Mouse (Mus musculus) hindbrain, embryonic 11.5 days (tissue): ENCODE measurements around the gene Gm28539. TPM values are rescaled to one million over a fixed set of nuclear protein-coding genes. Genes with fewer than 3 reads are reported as not detected.

ENCODE experiments used
- ATAC-seq: fragments of 200-750 bp; cut with Nextera tagmentation; 2 replicates; pipeline ENCODE4 v1.8.0; 2017; ENCODE audit warnings: mild to moderate bottlenecking, moderate TSS enrichment, moderate library complexity; ENCODE audit not compliant: low FRiP score
- DNase-seq: peaks from one replicate; pipeline ENCODE4 v3.0.0-alpha.2; 2015; ENCODE audit warnings: low spot score
- H3K27ac ChIP-seq: fragments of 300-500 bp; sonication (generic); 2 replicates; pipeline ENCODE4 v1.5.1; 2014; ENCODE audit warnings: mild to moderate bottlenecking, low read depth, low read length
- H3K27me3 ChIP-seq: fragments of 300-500 bp; sonication (generic); 2 replicates; pipeline ENCODE4 v1.6.1; 2014; ENCODE audit warnings: mild to moderate bottlenecking, low read length, moderate library complexity, mixed read lengths; ENCODE audit not compliant: control insufficient read depth, insufficient read depth
- H3K36me3 ChIP-seq: fragments of 300-500 bp; sonication (generic); 2 replicates; pipeline ENCODE4 v1.6.1; 2014; ENCODE audit warnings: mild to moderate bottlenecking, low read length, moderate library complexity, mixed read lengths; ENCODE audit not compliant: control insufficient read depth, insufficient read depth
- H3K4me1 ChIP-seq: fragments of 300-500 bp; sonication (generic); replicated peaks from 2 replicates; pipeline ENCODE4 v1.6.1; 2014; ENCODE audit warnings: low read length, mixed read lengths; ENCODE audit not compliant: control insufficient read depth, insufficient read depth
- H3K4me2 ChIP-seq: fragments of 300-500 bp; sonication (generic); replicated peaks from 2 replicates; pipeline ENCODE4 v1.6.1; 2014; ENCODE audit warnings: mild to moderate bottlenecking, low read depth, low read length
- H3K4me3 ChIP-seq: fragments of 300-500 bp; sonication (generic); 2 replicates; pipeline ENCODE4 v1.5.1; 2014; ENCODE audit warnings: low read depth, low read length
- H3K9ac ChIP-seq: fragments of 300-500 bp; sonication (generic); 2 replicates; pipeline ENCODE4 v1.6.1; 2014; ENCODE audit warnings: low read depth, low read length
- H3K9me3 ChIP-seq: fragments of 300-500 bp; sonication (generic); 2 replicates; pipeline ENCODE4 v1.6.1; 2016; ENCODE audit warnings: low read length; ENCODE audit not compliant: control insufficient read depth
- WGBS: fragments of 180-500 bp; shearing (Covaris S2); extraction: QIAGEN DNeasy Blood & Tissue Kit; methylation state at CpG from one replicate; pipeline ENCODE4 v1.1.7; 2014; 5-methylcytosine and 5-hydroxymethylcytosine counted together
- polyA plus RNA-seq: library from polyadenylated mRNA; unstranded; fragments of >200 nt; fragmentation: Nextera tagmentation; extraction: Ambion mirVana; gene quantifications from 2 replicates; pipeline ENCODE4 v1.2.1, GENCODE M21; 2014

Gm28539 gene
- polyA plus RNA-seq, 1 experiment from 2014 or later = not detected

GRCm38 (mm10) chr16:18916064-18916463 is 79.7 kb downstream of the Gm28539 start:
- WGBS = over 99% methylated on average over 4 of the region's 4 CpGs
- H3K27me3 ChIP-seq = no peaks in the 10 kb centered on the region
- H3K4me1 ChIP-seq = no peaks in the 10 kb centered on the region
- peaks cover 8% of the 10 kb centered on the region for H3K36me3 ChIP-seq
- H3K4me2 ChIP-seq = no peak overlapping the region
- ATAC-seq = no peak
- DNase-seq = no peak
- H3K9me3 ChIP-seq = no peaks in the 10 kb centered on the region
- no peak overlapping the region for H3K27ac ChIP-seq
- no peak overlapping the region for H3K9ac ChIP-seq
- no peak overlapping the region for H3K4me3 ChIP-seq

- Histone ChIP-seq H3K4me1 (no peaks in the 10 kb centered on the region), H3K4me2 (no peak overlapping the region), H3K27ac (no peak overlapping the region), H3K9ac (no peak overlapping the region), H3K9me3 (no peaks in the 10 kb centered on the region), H3K36me3 (peaks cover 20% of the 10 kb centered on the region), H3K4me3 (no peak overlapping the region), H3K27me3 (no peaks in the 10 kb centered on the region)
- ATAC-seq = no peak
- DNase-seq = no peak
- WGBS = 92% methylated on average over 2 of the region's 2 CpGs
These were observed 85.4 kb downstream of the Gm28539 start for GRCm38 (mm10) chr16:18921771-18922170.

DNA sequence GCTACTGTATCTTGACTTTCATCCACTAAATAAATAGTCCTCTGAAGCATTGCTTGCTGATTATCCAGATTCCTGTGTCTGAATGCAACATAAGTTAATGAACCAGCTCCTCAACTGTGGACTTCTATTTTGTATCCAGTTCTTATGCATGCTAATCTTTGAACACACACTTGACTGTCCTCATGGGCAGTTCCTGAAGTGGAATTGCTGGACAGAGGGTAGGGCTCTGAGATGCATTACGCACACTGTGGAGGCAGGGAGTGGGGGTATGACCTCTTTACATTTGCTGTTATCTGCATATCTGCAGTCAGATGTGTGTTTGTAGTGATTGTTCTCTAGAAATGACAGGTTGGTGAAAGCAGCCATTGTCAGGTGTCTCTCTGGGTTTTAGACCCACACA is 91.6 kb downstream of the Gm28539 start:
- Histone ChIP-seq H3K4me3 (no peak overlapping the region), H3K4me2 (no peak overlapping the region), H3K9ac (no peak overlapping the region), H3K27me3 (no peaks in the 10 kb centered on the region), H3K36me3 (peaks cover 8% of the 10 kb centered on the region; the same call in 1 of the 2 replicates), H3K9me3 (no peaks in the 10 kb centered on the region), H3K4me1 (no peaks in the 10 kb centered on the region), H3K27ac (no peak overlapping the region)
- WGBS = 94% methylated on average over 1 of the region's 1 CpGs
- ATAC-seq (no peak), DNase-seq (no peak)

GRCm38 (mm10) chr16:18938321-18939082 is 102.1 kb downstream of the Gm28539 start:
- Histone ChIP-seq H3K27ac (no peak overlapping the region), H3K27me3 (no peaks in the 10 kb centered on the region), H3K4me2 (no peak overlapping the region), H3K9ac (no peak overlapping the region), H3K4me1 (no peaks in the 10 kb centered on the region), H3K36me3 (peaks cover 5% of the 10 kb centered on the region; the same call in 1 of the 2 replicates), H3K4me3 (no peak overlapping the region), H3K9me3 (no peaks in the 10 kb centered on the region)
- WGBS = 88% methylated on average over 5 of the region's 5 CpGs
- ATAC-seq (no peak), DNase-seq (no peak)

- no peak for DNase-seq
- H3K4me2 ChIP-seq = no peak overlapping the region
- H3K9ac ChIP-seq = no peak overlapping the region
- ATAC-seq = no peak
- no peaks in the 10 kb centered on the region for H3K4me1 ChIP-seq
- 92% methylated on average over 6 of the region's 6 CpGs for WGBS
- no peaks in the 10 kb centered on the region for H3K27me3 ChIP-seq
- H3K9me3 ChIP-seq = no peaks in the 10 kb centered on the region
- H3K27ac ChIP-seq = no peak overlapping the region
- H3K36me3 ChIP-seq = peaks cover 11% of the 10 kb centered on the region; the same call in 1 of the 2 replicates
- no peak overlapping the region for H3K4me3 ChIP-seq
These were observed 107.5 kb downstream of the Gm28539 start for GRCm38 (mm10) chr16:18943906-18944305.

- no peaks in the 10 kb centered on the region for H3K4me1 ChIP-seq
- DNase-seq = no peak
- no peaks in the 10 kb centered on the region for H3K27me3 ChIP-seq
- H3K4me3 ChIP-seq = no peak overlapping the region
- peaks cover 11% of the 10 kb centered on the region for H3K36me3 ChIP-seq
- H3K9ac ChIP-seq = no peak overlapping the region
- WGBS = 94% methylated on average over 9 of the region's 9 CpGs
- no peak overlapping the region for H3K27ac ChIP-seq
- no peaks in the 10 kb centered on the region for H3K9me3 ChIP-seq
- ATAC-seq = no peak
- no peak overlapping the region for H3K4me2 ChIP-seq
These were observed 112.6 kb downstream of the Gm28539 start for GRCm38 (mm10) chr16:18948941-18949340.

DNA sequence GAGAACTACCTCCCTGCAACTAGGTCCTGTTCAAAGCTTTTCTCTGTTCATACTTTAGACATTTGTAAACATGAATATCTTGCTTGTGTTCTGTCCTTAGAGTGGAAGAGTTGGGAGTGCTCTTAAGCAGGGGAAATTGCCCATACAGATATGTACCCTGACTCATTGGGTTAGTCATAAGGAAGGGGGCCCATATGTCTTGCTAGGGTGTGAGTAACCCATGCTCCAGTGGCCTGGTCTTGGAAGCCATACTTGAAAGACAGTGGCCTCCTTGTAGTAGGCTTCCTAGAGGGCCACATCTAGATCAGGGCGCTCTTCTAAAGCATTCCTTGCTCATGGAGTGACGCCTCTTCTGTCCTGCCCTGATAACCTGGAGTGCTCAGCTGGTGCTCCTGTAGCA is 114.0 kb downstream of the Gm28539 start:
- H3K4me1 ChIP-seq = no peaks in the 10 kb centered on the region
- DNase-seq = no peak
- H3K27ac ChIP-seq = no peak overlapping the region
- H3K9ac ChIP-seq = no peak overlapping the region
- no peaks in the 10 kb centered on the region for H3K27me3 ChIP-seq
- H3K4me3 ChIP-seq = no peak overlapping the region
- 88% methylated on average over 2 of the region's 2 CpGs for WGBS
- no peaks in the 10 kb centered on the region for H3K9me3 ChIP-seq
- peaks cover 19% of the 10 kb centered on the region for H3K36me3 ChIP-seq
- H3K4me2 ChIP-seq = no peak overlapping the region
- ATAC-seq = no peak

GRCm38 (mm10) chr16:18952813-18953212 is 116.4 kb downstream of the Gm28539 start:
- DNase-seq = no peak
- Histone ChIP-seq H3K36me3 (peaks cover 22% of the 10 kb centered on the region), H3K27ac (no peak overlapping the region), H3K27me3 (no peaks in the 10 kb centered on the region), H3K9me3 (no peaks in the 10 kb centered on the region), H3K9ac (no peak overlapping the region), H3K4me3 (no peak overlapping the region), H3K4me1 (no peaks in the 10 kb centered on the region), H3K4me2 (no peak overlapping the region)
- no peak for ATAC-seq

- H3K9ac ChIP-seq = no peak overlapping the region
- 91% methylated on average over 3 of the region's 3 CpGs for WGBS
- no peaks in the 10 kb centered on the region for H3K9me3 ChIP-seq
- ATAC-seq (no peak), DNase-seq (no peak)
- H3K27me3 ChIP-seq = no peaks in the 10 kb centered on the region
- H3K4me1 ChIP-seq = no peaks in the 10 kb centered on the region
- no peak overlapping the region for H3K4me2 ChIP-seq
- peaks cover 18% of the 10 kb centered on the region for H3K36me3 ChIP-seq
- H3K27ac ChIP-seq = no peak overlapping the region
- H3K4me3 ChIP-seq = no peak overlapping the region
These were observed 118.7 kb downstream of the Gm28539 start for GRCm38 (mm10) chr16:18955070-18955469.
